Mouse (Mus musculus) bone marrow macrophage, adult 2 months (primary cell): ENCODE data around the gene Snta1.

Experiments used
- CTCF ChIP-seq: IDR thresholded peaks from 2 replicates; pipeline ENCODE4 v1.5.1; 2012; ENCODE audit warnings: low read depth, mild to moderate bottlenecking, low read length, moderate library complexity
- POLR2A ChIP-seq: IDR thresholded peaks from 2 replicates; pipeline ENCODE4 v1.6.1; 2012; ENCODE audit warnings: mild to moderate bottlenecking, low read depth, low read length, borderline replicate concordance

DNA sequence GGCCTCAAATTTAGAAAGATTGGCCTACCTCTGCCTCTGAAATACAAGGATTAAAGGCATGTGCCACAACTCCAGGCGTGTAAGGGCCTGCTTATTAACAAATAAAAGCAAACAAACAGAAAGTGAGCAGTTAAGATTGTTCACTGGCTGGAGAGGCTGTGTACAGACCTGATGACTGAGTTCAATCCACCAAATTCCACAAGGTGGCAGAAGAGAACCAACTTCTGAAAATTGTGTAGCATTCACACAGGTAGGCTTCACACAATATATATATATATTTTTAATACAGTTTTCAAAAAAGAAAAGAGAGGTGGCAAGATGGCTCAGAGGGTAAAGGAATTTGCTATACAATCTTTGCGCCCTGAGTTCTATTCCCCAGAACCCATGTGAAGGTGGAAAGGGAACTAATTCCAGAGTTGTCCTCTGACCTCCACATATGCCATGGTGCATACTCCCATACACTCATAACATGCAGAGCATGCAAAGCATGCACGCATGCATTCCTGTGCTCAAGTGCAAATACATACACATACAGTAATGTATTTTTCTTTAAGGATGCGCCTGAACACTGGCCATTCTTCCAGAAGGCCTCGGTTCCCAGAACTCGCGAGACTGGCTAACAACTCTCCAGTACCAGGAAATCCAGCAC, 4.2 kb upstream of the Snta1 start:
- TF ChIP-seq CTCF (no peak), POLR2A (no peak)
